Comparison of ENCODE assay signal across 8 mouse cellular contexts in genomic region chr2:168169800-168170113, GRCm38 (mm10). TPM values are rescaled to one million over a fixed set of nuclear protein-coding genes. Genes with fewer than 3 reads are reported as not detected.
DNase-seq lines count a peak whose midpoint lies in the region; ATAC-seq and TF ChIP-seq lines count a peak whose summit lies in the region.

No protein-coding gene starts in this region.

- ATAC-seq in hindbrain, postnatal 0 days: no peak
- peak; percentile 21 for ATAC-seq in megakaryocyte progenitor cell, adult 5-6 weeks (replicated peaks; ENCODE audit: poor library complexity)

- no peak for TF ChIP-seq CTCF in kidney, adult 2 months (conservative IDR thresholded peaks at IDR 0.05; ENCODE audit: insufficient read depth, insufficient read length, low read depth, low read length)
- TF ChIP-seq CTCF in hindbrain, postnatal 0 days (IDR thresholded peaks at IDR 0.05; ENCODE audit: low read depth): no peak

- TF ChIP-seq POLR2A in kidney, adult 2 months (IDR thresholded peaks at IDR 0.05; ENCODE audit: low read depth, low read length): no peak

- no peaks in the 10 kb centered on the region for H3K9me3 ChIP-seq in hindbrain, postnatal 0 days (ENCODE audit: low read length)

- H3K4me3 ChIP-seq in kidney, adult 2 months (ENCODE audit: insufficient read depth, low read depth, low read length): peak overlapping the region; percentile 32
- H3K4me3 ChIP-seq in brown adipose tissue, adult 24 weeks (ENCODE audit: insufficient read depth, low read depth, low read length): peak overlapping the region; percentile 49
- no peak overlapping the region for H3K4me3 ChIP-seq in hindbrain, postnatal 0 days (ENCODE audit: low read length)

- DNase-seq in kidney, adult 2 months: no peak
- no peak for DNase-seq in kidney, adult 9 months
- DNase-seq in hindbrain, postnatal 0 days (ENCODE audit: low spot score): no peak
- no peak for DNase-seq in natural killer cell, adult 2 months (ENCODE audit: low spot score in 2 of 2)
- DNase-seq in frontal cortex, postnatal 36 days (ENCODE audit: low spot score in 2 of 2): no peak
- no peak for DNase-seq in left cerebral cortex, adult 11 months (ENCODE audit: low spot score)

- WGBS in kidney, adult 2 months: 17% methylated on average over 9 of the region's 9 CpGs
- 11% methylated on average over 9 of the region's 9 CpGs for WGBS in hindbrain, postnatal 0 days

- peak overlapping the region; percentile 37; the same call in 1 of the 2 replicates for H3K4me2 ChIP-seq in hindbrain, postnatal 0 days (ENCODE audit: low read depth, low read length)

- H3K9ac ChIP-seq in hindbrain, postnatal 0 days (replicated peaks; ENCODE audit: low read length): no peak overlapping the region

- H3K4me1 ChIP-seq in kidney, adult 2 months (ENCODE audit: control insufficient read depth, insufficient read depth, low read length): peaks cover 17% of the 10 kb centered on the region; the same call in 1 of the 2 replicates
- H3K4me1 ChIP-seq in brown adipose tissue, adult 24 weeks (ENCODE audit: control insufficient read depth, insufficient read depth, insufficient read length, low read length): no peaks in the 10 kb centered on the region; the same call in 1 of the 2 replicates
- H3K4me1 ChIP-seq in hindbrain, postnatal 0 days (ENCODE audit: insufficient read depth, low read length): peaks cover 11% of the 10 kb centered on the region; the same call in 1 of the 2 replicates

- no peaks in the 10 kb centered on the region for H3K36me3 ChIP-seq in kidney, adult 2 months (ENCODE audit: control insufficient read depth, insufficient read depth, low read length)
- H3K36me3 ChIP-seq in hindbrain, postnatal 0 days (ENCODE audit: insufficient read depth, low read length): no peaks in the 10 kb centered on the region; the same call in 1 of the 2 replicates

- H3K27me3 ChIP-seq in kidney, adult 2 months (replicated peaks; ENCODE audit: control insufficient read depth, insufficient read depth, low read length): no peaks in the 10 kb centered on the region
- H3K27me3 ChIP-seq in hindbrain, postnatal 0 days (ENCODE audit: insufficient read depth, low read length): no peaks in the 10 kb centered on the region

- peak overlapping the region; percentile 52 for H3K27ac ChIP-seq in kidney, adult 2 months (ENCODE audit: insufficient read depth, low read depth, low read length)
- H3K27ac ChIP-seq in brown adipose tissue, adult 24 weeks (replicated peaks; ENCODE audit: low read depth, low read length): no peak overlapping the region
- H3K27ac ChIP-seq in hindbrain, postnatal 0 days: no peak overlapping the region

RNA-seq across cellular contexts. Expression of gene Adnp, which starts 37.2 kb away (rescaled TPM):
- polyA plus RNA-seq in kidney, adult 2 months (2012; rRNA removed): 14.9 and 15.8 TPM in 2 replicates
- 4.1 and 5.9 TPM in 2 replicates for polyA plus RNA-seq in brown adipose tissue, adult 24 weeks (2012; ENCODE audit: insufficient read depth, insufficient read length, missing spikeins)
- 37.5 and 47.1 TPM in 2 replicates for total RNA-seq in hindbrain, postnatal 0 days (2014; rRNA removed)
- polyA plus RNA-seq in hindbrain, postnatal 0 days (2015; fragmentation: Nextera tagmentation; extraction: Ambion mirVana): 11.1 and 14.1 TPM in 2 replicates
- 23.3 and 27.9 TPM in 2 replicates for total RNA-seq in megakaryocyte progenitor cell, adult 5-6 weeks (2015)
- total RNA-seq in megakaryocyte progenitor cell, adult 5-6 weeks (2017): 0.33 and 1.4 TPM in 2 replicates
